20 mouse cellular contexts compared by ENCODE assay signal in the genomic region with DNA sequence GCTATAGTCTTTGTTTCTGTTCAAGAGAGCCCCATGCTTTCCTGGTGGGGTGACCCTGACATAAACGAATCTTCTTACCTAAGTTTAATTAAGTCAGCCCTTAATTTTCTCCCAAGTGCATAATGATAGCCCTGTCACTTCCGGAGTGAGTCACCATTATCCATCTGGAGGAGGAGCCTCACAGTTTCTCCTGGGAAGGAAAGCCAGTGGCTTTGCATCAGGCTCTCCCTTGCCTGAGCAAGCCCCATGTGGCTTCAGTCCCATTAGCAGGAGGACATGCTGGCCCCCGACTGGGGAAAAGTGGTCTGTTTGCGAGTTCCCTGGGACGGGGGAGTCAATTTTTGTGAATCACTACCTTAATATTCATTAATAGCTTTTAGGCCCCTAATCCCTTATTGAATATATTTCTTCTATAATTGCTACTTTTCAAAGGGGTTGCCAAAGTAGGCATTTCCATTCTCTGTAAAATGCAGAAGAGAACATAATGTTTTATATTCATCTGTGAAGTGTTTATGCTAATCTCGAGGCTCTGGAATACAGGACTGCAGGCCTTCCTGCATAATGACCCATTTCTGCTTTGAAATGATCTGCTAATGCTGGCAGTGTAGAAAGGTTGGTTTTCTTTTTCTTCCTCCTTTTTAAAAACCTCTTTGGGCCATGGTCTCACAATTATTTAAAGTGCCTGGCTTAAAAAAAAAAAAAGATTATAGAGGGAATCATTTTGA.
DNase-seq lines count a peak whose midpoint lies in the region; ATAC-seq and TF ChIP-seq lines count a peak whose summit lies in the region.
"Had no signal": no experiment of that assay in that cellular context is flagged by ENCODE, and none has a peak within 500 bp of the region (broad histone marks: within the 10 kb centered on the region; RNA-seq: fewer than 3 reads in every experiment).

No protein-coding gene starts in this region.

- H3K4me1 ChIP-seq in midbrain, embryonic 11.5 days (ENCODE audit: control insufficient read depth, insufficient read depth, low read length), result peaks cover 3% of the 10 kb centered on the region; the same call in 1 of the 2 replicates
- H3K4me1 ChIP-seq in midbrain, embryonic 10.5 days, result peaks cover 6% of the 10 kb centered on the region; the same call in 1 of the 2 replicates
- peaks cover 19% of the 10 kb centered on the region for H3K4me1 ChIP-seq in forebrain, embryonic 15.5 days
- H3K4me1 ChIP-seq in hindbrain, postnatal 0 days (ENCODE audit: insufficient read depth, low read length), result no peaks in the 10 kb centered on the region
- no peaks in the 10 kb centered on the region for H3K4me1 ChIP-seq in neural tube, embryonic 14.5 days (ENCODE audit: control insufficient read depth, insufficient read depth, low read length)
- H3K4me1 ChIP-seq: kidney, embryonic 15.5 days; liver, embryonic 15.5 days had no signal

- 39% methylated on average over 6 of the region's 6 CpGs for WGBS in midbrain, embryonic 11.5 days
- 50% methylated on average over 6 of the region's 6 CpGs for WGBS in midbrain, embryonic 10.5 days
- 2% methylated on average over 6 of the region's 6 CpGs for WGBS in forebrain, embryonic 15.5 days
- WGBS in hindbrain, postnatal 0 days, result 31% methylated on average over 6 of the region's 6 CpGs
- WGBS in neural tube, embryonic 14.5 days, result 17% methylated on average over 6 of the region's 6 CpGs

- no peak overlapping the region for H3K4me2 ChIP-seq in midbrain, embryonic 11.5 days
- no peak overlapping the region for H3K4me2 ChIP-seq in forebrain, embryonic 15.5 days (replicated peaks)
- H3K4me2 ChIP-seq in hindbrain, postnatal 0 days (ENCODE audit: low read depth, low read length), result no peak overlapping the region
- no peak overlapping the region for H3K4me2 ChIP-seq in neural tube, embryonic 14.5 days (ENCODE audit: low read depth, low read length)
- H3K4me2 ChIP-seq: embryonic facial prominence, embryonic 13.5 days; kidney, embryonic 15.5 days; limb, embryonic 13.5 days; liver, embryonic 15.5 days had no signal

- ATAC-seq in midbrain, embryonic 11.5 days (ENCODE audit: low FRiP score), result peak; percentile 68; the same call in 1 of the 2 replicates
- ATAC-seq in forebrain, embryonic 15.5 days (replicated peaks), result peak; percentile 91
- ATAC-seq in hindbrain, postnatal 0 days, result 0 out of 2 replicates have a peak, but pooled peaks have one; percentile 29
- ATAC-seq in neural tube, embryonic 14.5 days (ENCODE audit: low read depth), result peak; percentile 67; the same call in 1 of the 2 replicates
- ATAC-seq: activated CD4-positive, CD25-positive, alpha-beta regulatory T cell, adult 4 months had no signal

- H3K9ac ChIP-seq in midbrain, embryonic 11.5 days (ENCODE audit: low read length), result no peak overlapping the region
- no peak overlapping the region for H3K9ac ChIP-seq in forebrain, embryonic 15.5 days (replicated peaks)
- H3K9ac ChIP-seq in hindbrain, postnatal 0 days (replicated peaks; ENCODE audit: low read length), result no peak overlapping the region
- H3K9ac ChIP-seq in neural tube, embryonic 14.5 days (replicated peaks; ENCODE audit: low read depth, low read length), result no peak overlapping the region
- H3K9ac ChIP-seq: embryonic facial prominence, embryonic 13.5 days; kidney, embryonic 15.5 days; limb, embryonic 13.5 days; liver, embryonic 15.5 days had no signal

- no peaks in the 10 kb centered on the region for H3K9me3 ChIP-seq in midbrain, embryonic 11.5 days (ENCODE audit: control insufficient read depth, low read length)
- H3K9me3 ChIP-seq in midbrain, embryonic 10.5 days (replicated peaks), result no peaks in the 10 kb centered on the region
- H3K9me3 ChIP-seq in forebrain, embryonic 15.5 days, result no peaks in the 10 kb centered on the region
- no peaks in the 10 kb centered on the region for H3K9me3 ChIP-seq in hindbrain, postnatal 0 days (ENCODE audit: low read length)
- no peaks in the 10 kb centered on the region for H3K9me3 ChIP-seq in neural tube, embryonic 14.5 days (ENCODE audit: control insufficient read depth, low read length)
- H3K9me3 ChIP-seq: embryonic facial prominence, embryonic 13.5 days; kidney, embryonic 15.5 days; limb, embryonic 13.5 days; liver, embryonic 15.5 days had no signal

- no peaks in the 10 kb centered on the region for H3K36me3 ChIP-seq in midbrain, embryonic 11.5 days (ENCODE audit: control insufficient read depth, insufficient read depth, low read length)
- no peaks in the 10 kb centered on the region for H3K36me3 ChIP-seq in midbrain, embryonic 10.5 days
- H3K36me3 ChIP-seq in forebrain, embryonic 15.5 days, result no peaks in the 10 kb centered on the region
- no peaks in the 10 kb centered on the region for H3K36me3 ChIP-seq in hindbrain, postnatal 0 days (ENCODE audit: insufficient read depth, low read length)
- H3K36me3 ChIP-seq in neural tube, embryonic 14.5 days (ENCODE audit: control insufficient read depth, insufficient read depth, low read length), result no peaks in the 10 kb centered on the region
- H3K36me3 ChIP-seq: embryonic facial prominence, embryonic 13.5 days; kidney, embryonic 15.5 days; limb, embryonic 13.5 days; liver, embryonic 15.5 days had no signal

- peak; percentile 79 for DNase-seq in midbrain, embryonic 11.5 days (ENCODE audit: low spot score, missing footprints)
- no peak for DNase-seq in midbrain, embryonic 10.5 days (ENCODE audit: low spot score)
- peak; percentile 7 for DNase-seq in hindbrain, postnatal 0 days (ENCODE audit: low spot score)
- DNase-seq in cerebellum, adult 8-10 months, result no peak
- DNase-seq in lung, adult 18-20 months, result no peak
- DNase-seq in gastrocnemius, adult 18-20 months (ENCODE audit: low spot score), result no peak
- DNase-seq: adrenal gland, postnatal 14 days; B cell, adult 2 months; heart, adult 18-20 months; lung, postnatal 10 days; right cerebral cortex, postnatal 25 days had no signal

- TF ChIP-seq CTCF in hindbrain, postnatal 0 days (IDR thresholded peaks at IDR 0.05; ENCODE audit: low read depth), result no peak

- H3K27ac ChIP-seq in midbrain, embryonic 11.5 days (ENCODE audit: low read depth, low read length), result no peak overlapping the region
- no peak overlapping the region for H3K27ac ChIP-seq in midbrain, embryonic 10.5 days (replicated peaks)
- H3K27ac ChIP-seq in forebrain, embryonic 15.5 days (replicated peaks), result peak overlapping the region; percentile 75
- H3K27ac ChIP-seq in hindbrain, postnatal 0 days, result no peak overlapping the region
- no peak overlapping the region for H3K27ac ChIP-seq in neural tube, embryonic 14.5 days (ENCODE audit: low read depth, low read length)
- H3K27ac ChIP-seq: embryonic facial prominence, embryonic 13.5 days; kidney, embryonic 15.5 days; limb, embryonic 13.5 days; liver, embryonic 15.5 days; stomach, postnatal 0 days had no signal

- H3K4me3 ChIP-seq in midbrain, embryonic 11.5 days (ENCODE audit: low read depth, low read length), result no peak overlapping the region
- H3K4me3 ChIP-seq in midbrain, embryonic 10.5 days, result no peak overlapping the region
- no peak overlapping the region for H3K4me3 ChIP-seq in forebrain, embryonic 15.5 days
- H3K4me3 ChIP-seq in hindbrain, postnatal 0 days (ENCODE audit: low read length), result no peak overlapping the region
- no peak overlapping the region for H3K4me3 ChIP-seq in neural tube, embryonic 14.5 days (ENCODE audit: low read depth, low read length)
- H3K4me3 ChIP-seq: embryonic facial prominence, embryonic 13.5 days; kidney, embryonic 15.5 days; limb, embryonic 13.5 days; liver, embryonic 15.5 days; myocyte had no signal

- H3K27me3 ChIP-seq in midbrain, embryonic 11.5 days (ENCODE audit: control insufficient read depth, insufficient read depth, low read length), result no peaks in the 10 kb centered on the region
- no peaks in the 10 kb centered on the region for H3K27me3 ChIP-seq in midbrain, embryonic 10.5 days (ENCODE audit: low read depth, poor library complexity, severe bottlenecking)
- no peaks in the 10 kb centered on the region for H3K27me3 ChIP-seq in forebrain, embryonic 15.5 days
- H3K27me3 ChIP-seq in hindbrain, postnatal 0 days (ENCODE audit: insufficient read depth, low read length), result no peaks in the 10 kb centered on the region
- no peaks in the 10 kb centered on the region for H3K27me3 ChIP-seq in neural tube, embryonic 14.5 days (ENCODE audit: control insufficient read depth, insufficient read depth, low read length)
- H3K27me3 ChIP-seq: embryonic facial prominence, embryonic 13.5 days; kidney, embryonic 15.5 days; liver, embryonic 15.5 days had no signal

Comparison
In these comparisons a context has a peak if more than half of its experiments do, and no peak if none do; other contexts are left out.
1. DNase-seq: peak in midbrain, embryonic 11.5 days (single experiment) and hindbrain, postnatal 0 days (single experiment); none in midbrain, embryonic 10.5 days (single experiment), cerebellum, adult 8-10 months (single experiment), lung, adult 18-20 months (0 of 2) and gastrocnemius, adult 18-20 months (single experiment).
2. ATAC-seq: peak in every context shown above with its lines; median percentile 91 in forebrain, embryonic 15.5 days; 68 in midbrain, embryonic 11.5 days; 67 in neural tube, embryonic 14.5 days; 29 in hindbrain, postnatal 0 days.